Mouse (Mus musculus) neural tube, embryonic 12.5 days (tissue): ENCODE data around the gene Slc39a10. TPM values are rescaled to one million over a fixed set of nuclear protein-coding genes. Genes with fewer than 3 reads are reported as not detected.

Experiments
- ATAC-seq: fragments of 200-750 bp; cut with Nextera tagmentation; 2 replicates; pipeline ENCODE4 v1.8.0; 2017; ENCODE audit warnings: low read depth, mild to moderate bottlenecking, moderate TSS enrichment, moderate library complexity; ENCODE audit not compliant: low FRiP score
- H3K27ac ChIP-seq: fragments of 300-500 bp; sonication (generic); 2 replicates; pipeline ENCODE4 v1.5.1; 2016
- H3K27me3 ChIP-seq: fragments of 300-500 bp; sonication (generic); replicated peaks from 2 replicates; pipeline ENCODE4 v1.6.1; 2016; ENCODE audit warnings: mild to moderate bottlenecking
- H3K36me3 ChIP-seq: fragments of 300-500 bp; sonication (generic); 2 replicates; pipeline ENCODE4 v1.6.1; 2016; ENCODE audit warnings: mild to moderate bottlenecking
- H3K4me1 ChIP-seq: fragments of 300-500 bp; sonication (generic); 2 replicates; pipeline ENCODE4 v1.6.1; 2016
- H3K4me2 ChIP-seq: fragments of 300-500 bp; sonication (generic); replicated peaks from 2 replicates; pipeline ENCODE4 v1.6.1; 2016; ENCODE audit warnings: mild to moderate bottlenecking
- H3K4me3 ChIP-seq: fragments of 300-500 bp; sonication (generic); 2 replicates; pipeline ENCODE4 v1.5.1; 2016
- H3K9ac ChIP-seq: fragments of 300-500 bp; sonication (generic); 2 replicates; pipeline ENCODE4 v1.6.1; 2016; ENCODE audit warnings: mild to moderate bottlenecking
- H3K9me3 ChIP-seq: fragments of 300-500 bp; sonication (generic); 2 replicates; pipeline ENCODE4 v1.6.1; 2016; ENCODE audit warnings: mild to moderate bottlenecking
- WGBS: fragments of 180-500 bp; shearing (Covaris S2); methylation state at CpG from one replicate; pipeline ENCODE4 v1.1.7; 2016; 5-methylcytosine and 5-hydroxymethylcytosine counted together
- polyA plus RNA-seq: library from polyadenylated mRNA; unstranded; fragments of >200 nt; fragmentation: Nextera tagmentation; extraction: Ambion mirVana; gene quantifications from 2 replicates; pipeline ENCODE4 v1.2.1, GENCODE M21; 2016

The Slc39a10 gene
- 65.1 and 65.5 TPM in 2 replicates for polyA plus RNA-seq

GRCm38 (mm10) chr1:46892752-46893151, at the start of gene Slc39a10:
Slc39a10 (minus strand) TSS chr1:46892852.
- no peak for ATAC-seq
- H3K4me1 ChIP-seq, result no peaks in the 10 kb centered on the region
- no peak within 1 kb of the TSS for H3K4me2 ChIP-seq
- no peak within 1 kb of the TSS for H3K27ac ChIP-seq
- H3K36me3 ChIP-seq, result no peaks in the 10 kb centered on the region
- no peak within 1 kb of the TSS for H3K4me3 ChIP-seq
- H3K27me3 ChIP-seq, result no peaks in the 10 kb centered on the region
- H3K9ac ChIP-seq, result no peak within 1 kb of the TSS
- H3K9me3 ChIP-seq, result no peaks in the 10 kb centered on the region
- 57% methylated on average over 3 of the region's 3 CpGs for WGBS

GRCm38 (mm10) chr1:46939295-46939694, 46.6 kb upstream of the Slc39a10 start:
- Histone ChIP-seq H3K9ac (no peak overlapping the region), H3K36me3 (no peaks in the 10 kb centered on the region), H3K4me2 (no peak overlapping the region), H3K4me1 (no peaks in the 10 kb centered on the region), H3K4me3 (no peak overlapping the region), H3K27me3 (no peaks in the 10 kb centered on the region), H3K27ac (no peak overlapping the region), H3K9me3 (0 out of 2 replicates have a peak, but pooled peaks cover 3% of the 10 kb centered on the region)
- WGBS, result 93% methylated on average over 2 of the region's 2 CpGs
- ATAC-seq, result no peak

GRCm38 (mm10) chr1:46937641-46938040, 45.0 kb upstream of the Slc39a10 start:
- 0 out of 2 replicates have a peak, but pooled peaks cover 3% of the 10 kb centered on the region for H3K9me3 ChIP-seq
- no peak overlapping the region for H3K9ac ChIP-seq
- H3K36me3 ChIP-seq, result no peaks in the 10 kb centered on the region
- WGBS, result 95% methylated on average over 2 of the region's 2 CpGs
- H3K4me3 ChIP-seq, result no peak overlapping the region
- ATAC-seq, result no peak
- H3K4me1 ChIP-seq, result no peaks in the 10 kb centered on the region
- no peak overlapping the region for H3K27ac ChIP-seq
- H3K27me3 ChIP-seq, result no peaks in the 10 kb centered on the region
- H3K4me2 ChIP-seq, result no peak overlapping the region

GRCm38 (mm10) chr1:46927104-46927503, 34.5 kb upstream of the Slc39a10 start:
- Histone ChIP-seq H3K27me3 (no peaks in the 10 kb centered on the region), H3K9ac (no peak overlapping the region), H3K9me3 (no peaks in the 10 kb centered on the region), H3K27ac (no peak overlapping the region), H3K4me1 (no peaks in the 10 kb centered on the region), H3K4me3 (no peak overlapping the region), H3K4me2 (no peak overlapping the region), H3K36me3 (no peaks in the 10 kb centered on the region)
- no peak for ATAC-seq

- H3K27me3 ChIP-seq, result no peaks in the 10 kb centered on the region
- no peaks in the 10 kb centered on the region for H3K4me1 ChIP-seq
- no peaks in the 10 kb centered on the region for H3K36me3 ChIP-seq
- no peak overlapping the region for H3K27ac ChIP-seq
- no peak overlapping the region for H3K4me2 ChIP-seq
- no peaks in the 10 kb centered on the region for H3K9me3 ChIP-seq
- no peak overlapping the region for H3K9ac ChIP-seq
- WGBS, result 82% methylated on average over 3 of the region's 3 CpGs
- no peak for ATAC-seq
- H3K4me3 ChIP-seq, result no peak overlapping the region
Observed at GRCm38 (mm10) chr1:46926239-46926638, 33.6 kb upstream of the Slc39a10 start.

- Histone ChIP-seq H3K36me3 (no peaks in the 10 kb centered on the region), H3K9me3 (no peaks in the 10 kb centered on the region), H3K4me2 (no peak overlapping the region), H3K27ac (no peak overlapping the region), H3K4me1 (no peaks in the 10 kb centered on the region), H3K9ac (no peak overlapping the region), H3K27me3 (no peaks in the 10 kb centered on the region), H3K4me3 (no peak overlapping the region)
- no peak for ATAC-seq
Observed at GRCm38 (mm10) chr1:46924992-46925391, 32.3 kb upstream of the Slc39a10 start.

- no peak for ATAC-seq
- no peaks in the 10 kb centered on the region for H3K27me3 ChIP-seq
- WGBS, result 91% methylated on average over 7 of the region's 7 CpGs
Observed at GRCm38 (mm10) chr1:46922904-46923303, 30.3 kb upstream of the Slc39a10 start.

GRCm38 (mm10) chr1:46921630-46922029, 29.0 kb upstream of the Slc39a10 start:
- Histone ChIP-seq H3K9ac (no peak overlapping the region), H3K27me3 (no peaks in the 10 kb centered on the region), H3K4me3 (no peak overlapping the region), H3K27ac (no peak overlapping the region), H3K9me3 (no peaks in the 10 kb centered on the region), H3K4me2 (no peak overlapping the region), H3K36me3 (no peaks in the 10 kb centered on the region), H3K4me1 (no peaks in the 10 kb centered on the region)
- ATAC-seq, result no peak

More at GRCm38 (mm10) chr1:46922904-46923303, 30.3 kb upstream of the Slc39a10 start:
- Histone ChIP-seq H3K4me3 (no peak overlapping the region), H3K4me2 (no peak overlapping the region), H3K9me3 (no peaks in the 10 kb centered on the region), H3K27ac (no peak overlapping the region), H3K9ac (no peak overlapping the region), H3K4me1 (no peaks in the 10 kb centered on the region), H3K36me3 (no peaks in the 10 kb centered on the region)

- no peaks in the 10 kb centered on the region for H3K27me3 ChIP-seq
- no peaks in the 10 kb centered on the region for H3K9me3 ChIP-seq
- no peak overlapping the region for H3K4me3 ChIP-seq
- ATAC-seq, result no peak
- H3K36me3 ChIP-seq, result no peaks in the 10 kb centered on the region
- no peak overlapping the region for H3K27ac ChIP-seq
- no peaks in the 10 kb centered on the region for H3K4me1 ChIP-seq
- H3K9ac ChIP-seq, result no peak overlapping the region
- H3K4me2 ChIP-seq, result no peak overlapping the region
Observed at GRCm38 (mm10) chr1:46916237-46916636, 23.6 kb upstream of the Slc39a10 start.

- H3K9ac ChIP-seq, result no peak overlapping the region
- no peaks in the 10 kb centered on the region for H3K9me3 ChIP-seq
- no peak overlapping the region for H3K27ac ChIP-seq
- no peaks in the 10 kb centered on the region for H3K27me3 ChIP-seq
- H3K4me1 ChIP-seq, result no peaks in the 10 kb centered on the region
- H3K4me3 ChIP-seq, result no peak overlapping the region
- WGBS, result 57% methylated on average over 1 of the region's 1 CpGs
- no peaks in the 10 kb centered on the region for H3K36me3 ChIP-seq
- no peak for ATAC-seq
- no peak overlapping the region for H3K4me2 ChIP-seq
Observed at GRCm38 (mm10) chr1:46914349-46914748, 21.7 kb upstream of the Slc39a10 start.

GRCm38 (mm10) chr1:46912506-46913156, 20.0 kb upstream of the Slc39a10 start:
- no peaks in the 10 kb centered on the region for H3K9me3 ChIP-seq
- no peak overlapping the region for H3K9ac ChIP-seq
- no peaks in the 10 kb centered on the region for H3K36me3 ChIP-seq
- H3K4me3 ChIP-seq, result no peak overlapping the region
- no peak for ATAC-seq
- no peaks in the 10 kb centered on the region for H3K27me3 ChIP-seq
- H3K27ac ChIP-seq, result no peak overlapping the region
- WGBS, result 80% methylated on average over 1 of the region's 1 CpGs
- H3K4me2 ChIP-seq, result no peak overlapping the region
- no peaks in the 10 kb centered on the region for H3K4me1 ChIP-seq

- WGBS, result 89% methylated on average over 3 of the region's 3 CpGs
- Histone ChIP-seq H3K27ac (no peak overlapping the region), H3K36me3 (no peaks in the 10 kb centered on the region), H3K27me3 (no peaks in the 10 kb centered on the region), H3K9me3 (no peaks in the 10 kb centered on the region), H3K9ac (no peak overlapping the region), H3K4me2 (no peak overlapping the region), H3K4me1 (no peaks in the 10 kb centered on the region), H3K4me3 (no peak overlapping the region)
- ATAC-seq, result no peak
Observed at GRCm38 (mm10) chr1:46910154-46910553, 17.5 kb upstream of the Slc39a10 start.

GRCm38 (mm10) chr1:46905706-46906105, 13.1 kb upstream of the Slc39a10 start:
- Histone ChIP-seq H3K4me2 (no peak overlapping the region), H3K4me1 (no peaks in the 10 kb centered on the region), H3K27me3 (no peaks in the 10 kb centered on the region), H3K36me3 (no peaks in the 10 kb centered on the region), H3K4me3 (no peak overlapping the region), H3K9me3 (no peaks in the 10 kb centered on the region), H3K27ac (no peak overlapping the region), H3K9ac (no peak overlapping the region)
- no peak for ATAC-seq
- WGBS, result 91% methylated on average over 5 of the region's 5 CpGs
